Comparison of ENCODE assay signal across 20 mouse cellular contexts in genomic region chr13:97415927-97416709, GRCm38 (mm10).
A peak's percentile ranks its signal among the peaks of the same experiment; 100 is the strongest.
DNase-seq lines count a peak whose midpoint lies in the region; ATAC-seq lines count a peak whose summit lies in the region.
"Had no signal": no experiment of that assay in that cellular context is flagged by ENCODE, and none has a peak within 500 bp of the region (broad histone marks: within the 10 kb centered on the region; RNA-seq: fewer than 3 reads in every experiment).

No protein-coding gene starts in this region.

- no peak overlapping the region for H3K4me2 ChIP-seq in embryonic facial prominence, embryonic 13.5 days
- no peak overlapping the region for H3K4me2 ChIP-seq in midbrain, embryonic 13.5 days (replicated peaks)
- H3K4me2 ChIP-seq: embryonic facial prominence, embryonic 12.5 days; intestine, embryonic 15.5 days; limb, embryonic 12.5 days; liver, embryonic 13.5 days; lung, embryonic 14.5 days had no signal

- 54% methylated on average over 10 of the region's 10 CpGs for WGBS in embryonic facial prominence, embryonic 13.5 days
- 81% methylated on average over 10 of the region's 10 CpGs for WGBS in embryonic facial prominence, embryonic 10.5 days
- WGBS in heart, embryonic 10.5 days = 75% methylated on average over 10 of the region's 10 CpGs
- 69% methylated on average over 10 of the region's 10 CpGs for WGBS in midbrain, embryonic 13.5 days
- WGBS in midbrain, embryonic 10.5 days = 86% methylated on average over 10 of the region's 10 CpGs

- peaks cover 39% of the 10 kb centered on the region for H3K4me1 ChIP-seq in embryonic facial prominence, embryonic 13.5 days
- peaks cover 1% of the 10 kb centered on the region for H3K4me1 ChIP-seq in embryonic facial prominence, embryonic 10.5 days
- H3K4me1 ChIP-seq in heart, embryonic 10.5 days = peaks cover 5% of the 10 kb centered on the region; the same call in 1 of the 2 replicates
- H3K4me1 ChIP-seq in midbrain, embryonic 13.5 days (replicated peaks) = peaks cover 3% of the 10 kb centered on the region
- 0 out of 2 replicates have a peak, but pooled peaks cover 6% of the 10 kb centered on the region for H3K4me1 ChIP-seq in midbrain, embryonic 10.5 days
- H3K4me1 ChIP-seq: intestine, embryonic 15.5 days; liver, embryonic 13.5 days had no signal

- peak overlapping the region; percentile 64 for H3K27ac ChIP-seq in embryonic facial prominence, embryonic 13.5 days
- H3K27ac ChIP-seq in embryonic facial prominence, embryonic 10.5 days (replicated peaks) = no peak overlapping the region
- H3K27ac ChIP-seq in heart, embryonic 10.5 days = no peak overlapping the region
- H3K27ac ChIP-seq in midbrain, embryonic 13.5 days = no peak overlapping the region
- no peak overlapping the region for H3K27ac ChIP-seq in midbrain, embryonic 10.5 days (replicated peaks)
- H3K27ac ChIP-seq: embryonic facial prominence, embryonic 12.5 days; intestine, embryonic 15.5 days; limb, embryonic 12.5 days; liver, embryonic 13.5 days; stomach, postnatal 0 days had no signal

- ATAC-seq in embryonic facial prominence, embryonic 13.5 days (ENCODE audit: insufficient number of reproducible peaks, insufficient read depth, low FRiP score, low TSS enrichment, low read depth) = no peak
- 0 out of 2 replicates have a peak, but pooled peaks have one; percentile 34 for ATAC-seq in midbrain, embryonic 13.5 days
- ATAC-seq: intestine, embryonic 15.5 days had no signal

- DNase-seq in embryonic facial prominence, embryonic 10.5 days (ENCODE audit: low spot score) = no peak
- peak; percentile 17 for DNase-seq in heart, embryonic 10.5 days (ENCODE audit: low spot score)
- DNase-seq in heart, adult 8-10 months (ENCODE audit: low spot score) = no peak
- no peak for DNase-seq in midbrain, embryonic 10.5 days (ENCODE audit: low spot score)
- peak; percentile 12 for DNase-seq in skeletal muscle tissue, adult 2 months (ENCODE audit: low read depth, low spot score)
- DNase-seq in frontal cortex, postnatal 14 days (ENCODE audit: low spot score in 2 of 2) = no peak
- DNase-seq: adrenal gland, adult 2 months; cerebellum, adult 9-10 months; heart, postnatal 4 days; kidney, adult 9 months; kidney, postnatal 25 days; liver, embryonic 13.5 days; lung, embryonic 14.5 days; lung, postnatal 36 days had no signal

- H3K9ac ChIP-seq in embryonic facial prominence, embryonic 13.5 days = no peak overlapping the region
- no peak overlapping the region for H3K9ac ChIP-seq in midbrain, embryonic 13.5 days (replicated peaks)
- H3K9ac ChIP-seq: embryonic facial prominence, embryonic 12.5 days; intestine, embryonic 15.5 days; limb, embryonic 12.5 days; liver, embryonic 13.5 days; lung, embryonic 14.5 days had no signal

- no peak overlapping the region for H3K4me3 ChIP-seq in embryonic facial prominence, embryonic 13.5 days
- no peak overlapping the region for H3K4me3 ChIP-seq in embryonic facial prominence, embryonic 10.5 days
- H3K4me3 ChIP-seq in heart, embryonic 10.5 days = no peak overlapping the region
- no peak overlapping the region for H3K4me3 ChIP-seq in midbrain, embryonic 13.5 days (replicated peaks)
- no peak overlapping the region for H3K4me3 ChIP-seq in midbrain, embryonic 10.5 days
- H3K4me3 ChIP-seq: embryonic facial prominence, embryonic 12.5 days; intestine, embryonic 15.5 days; limb, embryonic 12.5 days; liver, embryonic 13.5 days had no signal

- no peaks in the 10 kb centered on the region for H3K36me3 ChIP-seq in embryonic facial prominence, embryonic 13.5 days
- no peaks in the 10 kb centered on the region for H3K36me3 ChIP-seq in embryonic facial prominence, embryonic 10.5 days (replicated peaks)
- no peaks in the 10 kb centered on the region for H3K36me3 ChIP-seq in heart, embryonic 10.5 days
- no peaks in the 10 kb centered on the region for H3K36me3 ChIP-seq in midbrain, embryonic 13.5 days
- H3K36me3 ChIP-seq in midbrain, embryonic 10.5 days = no peaks in the 10 kb centered on the region
- H3K36me3 ChIP-seq: embryonic facial prominence, embryonic 12.5 days; intestine, embryonic 15.5 days; limb, embryonic 12.5 days; liver, embryonic 13.5 days had no signal

- H3K27me3 ChIP-seq in embryonic facial prominence, embryonic 13.5 days = no peaks in the 10 kb centered on the region
- H3K27me3 ChIP-seq in embryonic facial prominence, embryonic 10.5 days (replicated peaks; ENCODE audit: low read depth, poor library complexity, severe bottlenecking) = no peaks in the 10 kb centered on the region
- peaks cover 3% of the 10 kb centered on the region; the same call in 1 of the 2 replicates for H3K27me3 ChIP-seq in heart, embryonic 10.5 days (ENCODE audit: insufficient read depth, poor library complexity, severe bottlenecking)
- H3K27me3 ChIP-seq in midbrain, embryonic 13.5 days = no peaks in the 10 kb centered on the region
- no peaks in the 10 kb centered on the region; the same call in 1 of the 2 replicates for H3K27me3 ChIP-seq in midbrain, embryonic 10.5 days (ENCODE audit: low read depth, poor library complexity, severe bottlenecking)
- H3K27me3 ChIP-seq: embryonic facial prominence, embryonic 12.5 days; intestine, embryonic 15.5 days; limb, embryonic 12.5 days had no signal

- no peaks in the 10 kb centered on the region for H3K9me3 ChIP-seq in embryonic facial prominence, embryonic 13.5 days
- no peaks in the 10 kb centered on the region for H3K9me3 ChIP-seq in embryonic facial prominence, embryonic 10.5 days
- no peaks in the 10 kb centered on the region for H3K9me3 ChIP-seq in heart, embryonic 10.5 days
- no peaks in the 10 kb centered on the region for H3K9me3 ChIP-seq in midbrain, embryonic 13.5 days
- no peaks in the 10 kb centered on the region for H3K9me3 ChIP-seq in midbrain, embryonic 10.5 days (replicated peaks)
- H3K9me3 ChIP-seq: embryonic facial prominence, embryonic 12.5 days; intestine, embryonic 15.5 days; limb, embryonic 12.5 days; liver, embryonic 13.5 days had no signal

Comparison
In these comparisons a context has a peak if more than half of its experiments do, and no peak if none do; other contexts are left out.
1. DNase-seq: peak in heart, embryonic 10.5 days (single experiment) and skeletal muscle tissue, adult 2 months (single experiment); none in embryonic facial prominence, embryonic 10.5 days (single experiment), heart, adult 8-10 months (single experiment), midbrain, embryonic 10.5 days (single experiment) and frontal cortex, postnatal 14 days (0 of 2).